Mouse (Mus musculus) forebrain, embryonic 11.5 days (tissue): Measurements from ENCODE around the gene Slc10a4. TPM values are rescaled to one million over a fixed set of nuclear protein-coding genes. Genes with fewer than 3 reads are reported as not detected.

Experiments used
- polyA plus RNA-seq: library from polyadenylated mRNA; unstranded; fragments of >200 nt; fragmentation: Nextera tagmentation; extraction: Ambion mirVana; gene quantifications from 2 replicates; pipeline ENCODE4 v1.2.1, GENCODE M21; 2014

Gene Slc10a4
- polyA plus RNA-seq, 1 experiment from 2014 or later, result 13.2 TPM

Other genes starting within 250 kb of the Slc10a4 start
- 2.9 and 3.0 TPM in 2 replicates for gene Tec, start 138.4 kb upstream of the Slc10a4 start, polyA plus RNA-seq
- 22.8 and 24.9 TPM in 2 replicates for gene Slain2, start 92.6 kb upstream of the Slc10a4 start, polyA plus RNA-seq
- gene Gm10135, start 32.2 kb upstream of the Slc10a4 start, polyA plus RNA-seq, result not detected in 2 replicates
- 48.0 and 49.6 TPM in 2 replicates for gene Fryl, start 249.7 kb downstream of the Slc10a4 start, polyA plus RNA-seq